Mouse (Mus musculus) brain, embryonic 14.5 days (tissue): Measurements from ENCODE around the gene Ppef2. TPM values are rescaled to one million over a fixed set of nuclear protein-coding genes. Genes with fewer than 3 reads are reported as not detected.
A peak's percentile ranks its signal among the peaks of the same experiment; 100 is the strongest.

Experiments
- DNase-seq: peaks from one replicate; pipeline ENCODE4 v3.0.0-alpha.2; 2011; ENCODE audit warnings: low read depth
- CTCF ChIP-seq: fragments of 200-500 bp; IDR thresholded peaks from 2 replicates; pipeline ENCODE4 v1.5.1; 2012; ENCODE audit warnings: inconsistent platforms, mild to moderate bottlenecking, moderate library complexity, borderline replicate concordance; ENCODE audit not compliant: insufficient read depth, insufficient read length; ENCODE audit errors: extremely low read depth
- POLR2A ChIP-seq: fragments of 200-500 bp; IDR thresholded peaks from 2 replicates; pipeline ENCODE4 v1.6.1; 2012; ENCODE audit warnings: mild to moderate bottlenecking, inconsistent platforms, borderline replicate concordance; ENCODE audit not compliant: poor library complexity, insufficient read depth, insufficient read length, severe bottlenecking; ENCODE audit errors: extremely low read depth
- polyA plus RNA-seq: library from polyadenylated mRNA; depleted of rRNA; stranded (reverse); fragments of >200 nt; gene quantifications from 2 replicates; pipeline ENCODE4 v1.2.3, GENCODE M21; 2012

Gene Ppef2
- polyA plus RNA-seq, 1 experiment = 1.3 TPM

DNA sequence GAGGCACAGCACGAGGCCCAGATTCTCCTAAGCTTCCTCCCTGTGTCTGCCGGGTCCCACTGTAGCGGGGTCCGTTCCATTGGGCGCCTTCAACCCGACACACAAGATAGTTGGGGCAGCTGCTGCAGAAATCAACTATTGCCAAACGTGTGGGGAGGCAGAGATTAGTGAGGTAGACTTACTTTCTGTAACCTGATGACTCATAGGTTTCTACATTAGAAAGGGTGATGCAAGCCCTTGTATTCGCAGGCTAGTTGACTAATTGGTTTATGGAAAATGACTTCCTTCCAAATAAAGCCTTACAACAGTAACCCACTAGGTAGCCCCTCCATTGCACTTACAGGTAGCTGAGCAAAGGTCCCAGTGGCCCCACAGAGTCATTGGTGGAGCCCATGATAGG is 6.6 kb upstream of the Ppef2 start:
- no peak for TF ChIP-seq POLR2A
- no peak for TF ChIP-seq CTCF
- no peak for DNase-seq

DNA sequence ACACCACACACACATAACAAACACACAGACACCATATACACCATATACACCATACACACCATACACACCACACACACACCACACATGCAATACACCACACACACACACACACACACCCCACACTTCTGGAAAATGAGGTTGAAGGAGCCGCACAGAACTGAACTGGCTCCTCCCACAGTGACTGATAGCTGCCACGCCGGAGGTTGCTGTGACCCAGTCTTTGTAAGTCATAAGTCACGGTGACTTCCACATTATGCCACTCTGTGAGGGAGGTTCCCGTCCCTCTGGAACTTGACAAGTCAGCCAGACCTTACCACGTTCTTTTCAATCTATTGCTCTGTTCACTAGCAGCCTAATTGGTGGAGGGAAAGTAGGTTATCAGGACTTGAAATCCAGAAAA is 1.6 kb downstream of the Ppef2 start:
- TF ChIP-seq POLR2A (no peak), CTCF (no peak)
- no peak for DNase-seq

DNA sequence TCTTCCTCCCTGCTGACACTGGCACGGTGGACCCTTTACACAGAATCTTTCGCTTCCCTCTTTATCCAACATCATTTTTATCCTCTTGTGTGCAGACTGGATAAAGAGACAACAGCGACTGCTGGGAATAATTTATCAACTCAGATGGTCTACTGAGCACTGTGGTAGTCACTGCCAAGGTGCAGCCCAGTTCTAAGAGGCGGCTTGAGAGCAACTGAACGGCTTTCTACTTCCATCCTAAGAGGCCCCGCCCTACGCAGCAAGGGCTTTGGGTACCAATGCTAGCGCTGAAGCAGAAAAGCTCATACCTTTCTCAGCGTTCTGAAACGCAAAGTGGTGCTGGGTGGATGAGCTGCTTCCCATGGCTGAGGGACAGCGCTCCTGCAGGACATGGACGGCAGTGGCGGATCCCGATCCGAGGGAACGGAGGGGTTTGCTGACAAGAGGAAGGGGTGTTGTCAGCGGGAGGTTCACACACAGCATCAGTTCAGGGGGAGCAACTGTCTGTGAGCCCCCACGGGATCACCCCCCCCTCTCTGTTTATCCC is 3.2 kb downstream of the Ppef2 start:
- TF ChIP-seq POLR2A (no peak), CTCF (peak; percentile 69)
- peak; percentile 67 for DNase-seq

DNA sequence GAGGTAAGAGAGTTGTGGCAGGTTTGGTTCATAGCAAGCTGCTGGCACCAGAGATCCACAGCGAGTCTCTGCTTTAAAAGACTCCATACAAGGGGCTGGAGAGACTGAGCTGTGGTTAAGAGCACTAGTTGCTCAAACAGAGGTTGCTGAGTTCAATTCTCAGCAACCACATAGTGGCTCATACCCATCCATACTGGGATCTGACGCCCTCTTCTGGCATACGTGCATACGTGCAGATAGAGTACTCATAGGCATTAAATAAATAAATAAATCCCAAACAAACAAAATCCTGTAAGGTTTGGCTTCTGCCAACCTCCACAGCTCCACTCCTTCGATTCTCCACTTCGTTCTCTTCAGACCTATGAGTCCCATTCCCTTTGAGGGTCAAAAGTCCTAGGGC is 4.0 kb downstream of the Ppef2 start:
- DNase-seq = no peak
- TF ChIP-seq POLR2A (no peak), CTCF (no peak)

DNA sequence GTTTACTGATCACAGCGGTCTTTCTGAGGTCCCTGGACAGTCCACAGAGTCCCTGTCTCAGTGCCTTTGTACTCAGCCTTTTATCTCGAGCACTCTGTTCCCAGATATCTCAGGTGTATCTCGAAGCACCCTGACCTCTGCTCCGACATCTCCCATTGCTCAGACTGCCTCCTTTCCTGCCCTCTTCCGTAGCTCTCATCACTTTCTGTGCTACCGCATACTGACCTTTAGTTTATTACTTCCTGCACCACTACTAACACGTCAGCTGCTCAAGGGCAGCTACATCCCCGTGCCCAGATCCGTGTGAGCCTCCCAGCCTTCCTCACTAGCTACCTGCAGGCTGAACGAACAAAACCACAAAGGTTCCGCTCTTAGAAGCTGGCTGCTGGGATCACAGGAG is 7.5 kb downstream of the Ppef2 start:
- no peak for DNase-seq
- no peak for TF ChIP-seq POLR2A
- no peak for TF ChIP-seq CTCF

DNA sequence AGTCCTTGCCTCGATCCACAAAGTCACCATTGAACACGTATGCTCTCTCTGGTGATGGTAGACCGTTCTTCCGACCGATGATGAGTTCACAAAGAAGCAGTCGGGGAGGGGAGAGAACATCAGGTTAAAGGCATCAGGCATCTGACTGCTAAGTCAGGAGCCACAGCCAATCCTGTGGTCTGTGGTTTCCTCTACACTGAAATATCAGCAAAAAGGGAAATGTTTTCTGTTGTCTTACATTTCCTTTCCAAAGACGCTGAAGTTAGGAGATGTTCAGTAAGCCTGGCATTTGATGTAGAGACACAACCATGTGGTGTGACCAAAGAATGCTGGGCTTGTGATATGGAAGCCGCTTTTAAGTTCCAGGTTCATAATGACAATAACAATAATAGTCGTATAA is 10.6 kb downstream of the Ppef2 start:
- DNase-seq = no peak
- TF ChIP-seq POLR2A = no peak
- no peak for TF ChIP-seq CTCF

DNA sequence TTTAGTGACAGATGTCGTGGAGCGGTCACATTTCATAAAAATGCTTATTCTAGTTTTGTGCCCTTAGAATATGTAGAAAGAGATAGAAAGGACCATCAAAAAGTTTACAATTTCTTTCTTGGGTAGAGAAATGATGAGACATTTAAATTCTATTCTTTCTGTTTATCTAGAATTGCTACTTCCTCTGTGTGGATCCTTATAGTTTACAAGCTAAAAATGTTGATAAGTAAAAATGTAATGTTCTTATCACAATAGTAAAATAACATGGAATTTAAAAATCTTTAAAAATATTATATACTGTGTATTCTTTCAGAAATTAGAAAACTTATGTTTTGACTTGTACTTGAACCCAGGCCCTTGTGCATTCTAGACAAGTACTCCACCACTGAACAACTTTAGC is 11.2 kb downstream of the Ppef2 start:
- TF ChIP-seq CTCF = no peak
- no peak for TF ChIP-seq POLR2A
- DNase-seq = no peak

DNA sequence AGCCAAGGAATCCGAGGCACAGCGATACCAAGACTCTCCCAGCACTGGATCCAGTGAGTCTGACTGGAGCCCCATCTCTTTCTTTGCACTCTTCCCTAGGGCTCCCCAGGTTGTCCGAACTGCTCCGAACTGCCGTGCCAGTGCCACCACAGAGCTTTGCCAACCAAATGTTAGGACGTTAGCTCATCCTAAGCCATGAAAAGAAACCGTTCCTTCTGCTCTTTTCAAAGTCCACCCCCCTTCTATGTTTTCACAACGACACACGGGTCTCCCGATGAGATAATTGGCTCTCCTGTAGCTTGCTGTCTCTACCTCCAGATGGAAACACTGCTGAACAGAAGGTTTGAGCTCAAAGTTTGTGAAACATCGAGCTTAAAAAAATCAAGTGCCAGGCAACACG is 15.3 kb downstream of the Ppef2 start:
- TF ChIP-seq POLR2A (no peak), CTCF (no peak)
- peak; percentile 71 for DNase-seq

DNA sequence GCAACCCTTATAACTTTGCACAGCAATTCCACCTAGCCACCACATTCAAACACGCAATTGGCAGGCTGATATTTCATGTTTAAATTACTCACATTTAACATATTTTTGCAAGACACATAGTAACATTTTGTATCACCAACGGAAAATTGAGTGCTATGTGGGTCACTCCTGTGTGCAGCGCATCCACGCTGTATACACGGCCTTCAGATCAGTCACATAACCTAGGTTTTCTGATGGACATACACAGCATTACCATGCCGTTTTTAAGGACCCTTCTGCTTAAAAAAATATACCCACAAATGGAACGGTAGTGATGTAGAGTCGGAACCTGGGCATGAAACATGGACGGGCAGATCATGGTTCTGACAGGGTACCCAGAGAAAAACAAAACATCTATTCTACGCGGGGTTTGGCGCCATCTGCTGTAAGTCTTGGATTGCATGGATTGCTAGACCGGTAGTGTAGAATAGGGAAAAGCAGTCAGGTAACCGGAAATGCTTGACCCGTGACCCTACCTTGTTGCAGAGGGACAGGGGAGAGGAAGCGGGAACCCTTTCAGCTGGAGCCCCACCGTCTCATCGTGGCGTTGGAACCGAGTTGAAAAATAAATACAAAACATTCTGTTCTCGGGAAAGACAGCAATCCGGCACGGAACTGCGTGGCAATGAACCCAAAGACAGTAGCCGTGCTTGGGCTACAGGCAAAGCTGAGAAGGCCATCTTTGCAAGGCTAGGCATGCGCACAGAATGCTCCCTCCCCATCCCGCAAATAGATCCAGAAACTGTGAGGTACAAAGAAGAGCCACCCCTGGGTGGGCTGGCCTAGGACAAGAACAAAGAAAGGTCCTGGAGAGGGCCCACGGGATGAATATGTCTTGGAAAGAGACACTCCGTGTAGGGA is 16.5 kb downstream of the Ppef2 start:
- TF ChIP-seq CTCF = peak; percentile 75; the same call in 1 of the 2 replicates
- TF ChIP-seq POLR2A = no peak
- peak; percentile 80 for DNase-seq

DNA sequence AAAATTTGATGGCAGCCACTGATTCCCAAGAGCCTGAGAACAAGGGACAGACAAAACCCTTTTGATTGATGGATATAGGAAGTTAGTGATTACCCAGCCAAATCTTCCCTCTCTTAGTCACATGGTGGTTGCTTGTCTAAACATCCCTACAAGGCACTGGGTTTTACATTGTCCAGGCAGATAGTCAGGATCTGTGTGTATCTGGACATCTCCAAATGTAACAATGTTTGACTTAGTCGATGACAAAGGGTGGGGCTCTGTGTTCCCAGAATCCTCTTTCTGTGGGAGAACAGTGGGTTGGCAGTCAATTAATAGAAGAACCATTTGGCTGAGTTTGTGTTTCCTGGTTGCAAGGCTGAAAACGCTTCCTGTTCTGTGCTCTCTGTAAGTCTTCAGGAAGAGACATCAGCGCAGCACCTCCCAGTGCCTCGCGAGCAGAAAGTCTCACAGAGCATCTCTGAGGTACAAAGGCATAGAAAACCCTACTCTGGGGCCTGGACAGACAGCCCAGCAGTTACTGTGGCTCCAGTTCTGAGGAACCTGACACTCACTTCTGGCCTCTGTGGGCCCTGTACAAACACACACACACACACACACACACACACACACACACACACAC is 21.0 kb downstream of the Ppef2 start:
- TF ChIP-seq CTCF (no peak), POLR2A (no peak)
- no peak for DNase-seq

DNA sequence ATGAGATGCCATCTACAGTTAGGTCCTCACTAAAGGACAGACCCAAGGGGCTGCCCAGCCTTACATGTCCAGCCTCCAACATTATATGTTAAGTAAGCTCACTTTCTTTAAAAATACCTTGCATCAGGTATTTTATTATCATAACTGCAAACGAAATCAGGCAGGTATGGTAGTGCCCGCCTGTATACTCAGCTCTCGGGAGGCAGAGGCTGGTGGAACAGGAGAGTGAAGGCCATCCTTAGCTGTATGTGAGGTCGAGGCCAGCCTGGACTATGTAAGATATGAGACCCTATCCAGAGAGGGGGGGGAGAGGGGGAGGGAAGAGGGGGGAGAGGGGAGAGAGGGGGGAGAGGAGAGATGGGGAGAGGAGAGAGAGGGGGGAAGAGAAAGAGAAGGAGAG is 22.7 kb downstream of the Ppef2 start:
- no peak for DNase-seq
- no peak for TF ChIP-seq POLR2A
- no peak for TF ChIP-seq CTCF
